Mouse (Mus musculus): ENCODE measurements around the gene Zfp385b. TPM values are rescaled to one million over a fixed set of nuclear protein-coding genes. Genes with fewer than 3 reads are reported as not detected.

The Zfp385b gene
- polyA plus RNA-seq, 1 experiment from 2014 or later: 6.1 TPM

DNA sequence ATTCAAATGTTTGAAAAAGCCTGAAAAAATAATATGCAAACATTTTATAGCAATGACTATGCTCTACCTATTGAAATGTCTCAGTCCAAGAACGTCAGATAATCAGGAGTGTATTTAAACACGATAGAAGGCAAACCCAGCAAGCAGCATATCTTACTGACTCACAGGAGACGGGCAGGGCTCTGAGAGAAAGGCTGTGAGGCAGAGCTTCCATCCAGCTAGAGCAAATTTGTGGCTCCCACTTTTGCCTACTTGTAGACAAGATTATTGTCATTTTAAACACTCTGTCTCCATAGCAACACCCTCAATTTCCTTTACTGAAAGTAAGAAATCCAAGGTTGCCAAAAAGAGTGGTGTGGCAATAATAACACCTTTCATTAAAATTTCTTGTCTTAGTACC lies 135.4 kb downstream of the Zfp385b start:
- H3K36me3 ChIP-seq: no peaks in the 10 kb centered on the region
- no peak for ATAC-seq
- no peak overlapping the region for H3K27ac ChIP-seq
- WGBS: 71% methylated on average over 3 of the region's 3 CpGs
- no peak overlapping the region for H3K4me3 ChIP-seq (replicated peaks)
- no peaks in the 10 kb centered on the region for H3K27me3 ChIP-seq
- H3K9me3 ChIP-seq: no peaks in the 10 kb centered on the region
- no peaks in the 10 kb centered on the region for H3K4me1 ChIP-seq (replicated peaks)
- no peak overlapping the region for H3K4me2 ChIP-seq (replicated peaks)
- H3K9ac ChIP-seq (replicated peaks): no peak overlapping the region

DNA sequence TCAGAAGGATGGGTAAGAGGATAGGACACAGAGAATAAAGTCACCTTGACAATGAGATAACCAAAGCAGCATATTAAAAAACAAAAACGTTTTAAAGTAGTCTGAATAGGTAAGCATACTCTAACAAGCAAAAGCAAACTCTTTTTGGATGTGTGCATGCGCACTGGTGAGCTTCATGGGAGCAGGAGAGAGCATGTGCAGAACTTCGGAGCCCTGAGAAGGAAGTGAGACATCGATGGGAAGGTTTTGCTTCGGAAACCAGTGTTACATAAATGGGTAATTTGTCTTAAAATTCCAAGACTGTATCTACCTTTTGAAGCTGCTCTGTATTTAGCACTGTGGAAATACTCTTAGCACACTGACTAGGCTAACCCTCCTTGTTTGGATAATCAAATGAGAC lies 137.2 kb downstream of the Zfp385b start:
- Histone ChIP-seq H3K36me3 (no peaks in the 10 kb centered on the region), H3K9me3 (no peaks in the 10 kb centered on the region), H3K4me1 (replicated peaks) (no peaks in the 10 kb centered on the region), H3K4me2 (replicated peaks) (no peak overlapping the region), H3K4me3 (replicated peaks) (no peak overlapping the region), H3K27me3 (no peaks in the 10 kb centered on the region), H3K9ac (replicated peaks) (no peak overlapping the region), H3K27ac (no peak overlapping the region)
- 89% methylated on average over 5 of the region's 5 CpGs for WGBS
- ATAC-seq: no peak

DNA sequence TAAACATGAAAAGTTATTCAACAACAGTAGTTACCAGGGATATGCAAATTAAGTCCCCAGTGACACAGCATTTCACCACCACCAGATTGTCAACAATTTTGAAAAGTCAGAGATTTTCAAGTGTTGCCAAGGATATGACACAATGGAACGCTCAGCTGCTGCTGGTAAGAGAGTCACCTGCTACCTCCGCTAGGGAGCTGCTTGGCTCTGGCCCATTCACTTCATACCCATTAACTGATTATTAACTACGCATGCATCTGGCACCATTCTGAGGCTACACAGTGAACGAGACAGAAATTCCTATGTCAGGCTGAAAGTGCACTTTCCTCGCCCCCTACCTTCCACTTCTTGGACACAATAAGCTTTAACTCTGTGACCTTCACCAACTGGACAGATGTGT lies 137.7 kb downstream of the Zfp385b start:
- Histone ChIP-seq H3K4me1 (replicated peaks) (no peaks in the 10 kb centered on the region), H3K27me3 (no peaks in the 10 kb centered on the region), H3K9me3 (no peaks in the 10 kb centered on the region), H3K4me2 (replicated peaks) (no peak overlapping the region), H3K27ac (no peak overlapping the region), H3K9ac (replicated peaks) (no peak overlapping the region), H3K4me3 (replicated peaks) (no peak overlapping the region), H3K36me3 (no peaks in the 10 kb centered on the region)
- 61% methylated on average over 5 of the region's 5 CpGs for WGBS
- peak; percentile 60; the same call in 1 of the 2 replicates for ATAC-seq

DNA sequence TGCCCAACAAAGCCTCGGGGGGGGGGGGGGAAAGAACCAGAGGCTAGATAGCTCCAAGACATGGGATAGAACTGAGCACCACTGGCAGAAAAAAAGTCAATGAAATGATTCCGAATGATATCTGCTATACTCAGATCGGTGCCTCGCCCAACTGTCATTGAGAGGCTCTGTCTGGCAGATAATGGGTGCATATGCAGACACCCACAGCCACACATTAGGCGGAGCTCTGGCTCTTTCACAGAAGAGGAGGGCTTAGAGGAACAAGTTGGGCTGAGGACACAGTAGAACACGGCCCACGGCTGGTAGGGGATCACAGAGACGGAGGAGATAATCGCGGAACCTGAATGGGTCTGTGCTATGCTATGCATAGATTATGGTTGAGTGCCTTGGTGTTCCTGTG lies 145.7 kb downstream of the Zfp385b start:
- no peak overlapping the region for H3K4me2 ChIP-seq (replicated peaks)
- H3K27ac ChIP-seq: no peak overlapping the region
- no peak overlapping the region for H3K9ac ChIP-seq (replicated peaks)
- no peaks in the 10 kb centered on the region for H3K36me3 ChIP-seq
- ATAC-seq: no peak
- H3K4me3 ChIP-seq (replicated peaks): no peak overlapping the region
- 89% methylated on average over 10 of the region's 10 CpGs for WGBS
- H3K9me3 ChIP-seq: no peaks in the 10 kb centered on the region
- no peaks in the 10 kb centered on the region for H3K4me1 ChIP-seq (replicated peaks)
- no peaks in the 10 kb centered on the region for H3K27me3 ChIP-seq

DNA sequence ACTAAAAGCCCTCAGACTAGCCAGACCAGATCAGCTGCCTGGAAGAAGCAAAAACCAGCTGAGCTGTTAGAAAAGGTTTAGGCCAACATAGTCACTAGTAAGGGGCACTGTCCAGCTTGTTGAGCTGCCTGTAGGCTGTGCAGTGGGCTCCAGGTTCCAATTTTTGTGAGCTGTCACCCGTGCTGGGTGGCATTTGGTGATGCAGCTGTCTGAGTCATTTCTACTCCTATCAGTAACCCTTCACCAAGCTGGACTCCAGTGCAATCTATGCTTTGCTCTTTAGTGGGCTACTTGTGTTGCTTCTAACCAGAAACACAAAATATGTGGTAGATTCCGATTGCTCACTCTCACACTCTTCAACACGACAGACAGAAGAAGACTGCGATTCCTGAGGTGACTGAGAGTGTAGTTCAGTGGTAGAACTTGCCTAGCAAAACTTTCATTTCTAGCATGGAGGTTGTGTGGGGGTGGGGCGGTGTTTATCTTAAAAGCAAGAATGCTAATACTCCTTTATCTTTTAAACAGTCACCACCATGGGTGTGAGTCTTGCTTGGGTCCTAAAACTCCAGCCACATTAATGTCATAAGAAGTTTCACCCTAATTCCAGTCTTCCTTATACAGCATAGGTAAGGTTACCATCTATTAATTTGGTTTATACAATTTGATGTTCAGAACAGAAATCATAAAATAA lies 147.1 kb downstream of the Zfp385b start:
- H3K27me3 ChIP-seq: no peaks in the 10 kb centered on the region
- no peak overlapping the region for H3K9ac ChIP-seq (replicated peaks)
- no peak for ATAC-seq
- no peak overlapping the region for H3K4me2 ChIP-seq (replicated peaks)
- 92% methylated on average over 5 of the region's 5 CpGs for WGBS
- no peak overlapping the region for H3K27ac ChIP-seq
- no peaks in the 10 kb centered on the region for H3K4me1 ChIP-seq (replicated peaks)
- no peak overlapping the region for H3K4me3 ChIP-seq (replicated peaks)
- no peaks in the 10 kb centered on the region for H3K36me3 ChIP-seq
- no peaks in the 10 kb centered on the region for H3K9me3 ChIP-seq

DNA sequence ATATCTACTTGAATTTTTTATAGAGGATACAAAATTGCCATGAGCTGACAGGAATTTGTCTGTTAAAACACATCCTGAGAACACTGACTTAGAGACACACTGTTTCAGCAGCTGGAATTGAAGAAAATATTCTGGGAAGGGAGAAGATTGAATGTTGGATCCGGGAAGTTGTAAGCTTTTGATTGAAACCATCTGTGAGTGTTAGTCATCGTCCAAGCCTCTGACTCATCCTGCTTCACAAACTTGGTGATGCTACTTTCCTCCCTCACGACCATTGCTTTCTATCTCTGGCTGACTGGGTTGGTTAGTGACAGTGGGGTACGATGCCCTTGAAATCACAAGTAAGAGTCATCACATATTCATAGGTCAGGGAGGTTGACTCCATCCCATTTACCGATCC lies 157.3 kb downstream of the Zfp385b start:
- Histone ChIP-seq H3K9ac (replicated peaks) (no peak overlapping the region), H3K9me3 (no peaks in the 10 kb centered on the region), H3K27ac (no peak overlapping the region), H3K4me2 (replicated peaks) (no peak overlapping the region), H3K36me3 (no peaks in the 10 kb centered on the region), H3K27me3 (no peaks in the 10 kb centered on the region), H3K4me1 (replicated peaks) (no peaks in the 10 kb centered on the region), H3K4me3 (replicated peaks) (no peak overlapping the region)
- ATAC-seq: no peak
- WGBS: 90% methylated on average over 5 of the region's 5 CpGs

DNA sequence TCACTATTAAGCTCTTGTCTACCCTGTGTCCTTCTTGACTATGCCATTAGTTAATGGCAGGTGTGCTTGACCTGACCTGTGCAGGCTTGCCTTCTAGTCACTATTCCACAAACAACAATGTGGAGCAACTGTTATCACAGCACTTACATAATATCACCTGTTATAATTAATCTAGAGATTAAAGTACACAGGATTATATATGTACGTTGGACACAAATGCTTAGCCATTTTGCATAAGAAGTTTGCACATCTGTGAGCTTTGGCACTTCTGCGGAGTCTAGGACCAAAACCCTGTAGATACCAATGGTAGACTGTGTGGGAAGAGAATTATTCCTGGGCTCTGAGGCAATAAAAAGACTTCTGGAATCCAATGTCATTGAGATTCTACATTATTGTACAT lies 165.8 kb downstream of the Zfp385b start:
- WGBS: 95% methylated on average over 2 of the region's 2 CpGs
- no peak overlapping the region for H3K4me2 ChIP-seq (replicated peaks)
- H3K9ac ChIP-seq (replicated peaks): no peak overlapping the region
- H3K36me3 ChIP-seq: no peaks in the 10 kb centered on the region
- no peak overlapping the region for H3K4me3 ChIP-seq (replicated peaks)
- no peak overlapping the region for H3K27ac ChIP-seq
- no peak for ATAC-seq
- no peaks in the 10 kb centered on the region for H3K27me3 ChIP-seq
- no peaks in the 10 kb centered on the region for H3K4me1 ChIP-seq (replicated peaks)
- H3K9me3 ChIP-seq: no peaks in the 10 kb centered on the region

DNA sequence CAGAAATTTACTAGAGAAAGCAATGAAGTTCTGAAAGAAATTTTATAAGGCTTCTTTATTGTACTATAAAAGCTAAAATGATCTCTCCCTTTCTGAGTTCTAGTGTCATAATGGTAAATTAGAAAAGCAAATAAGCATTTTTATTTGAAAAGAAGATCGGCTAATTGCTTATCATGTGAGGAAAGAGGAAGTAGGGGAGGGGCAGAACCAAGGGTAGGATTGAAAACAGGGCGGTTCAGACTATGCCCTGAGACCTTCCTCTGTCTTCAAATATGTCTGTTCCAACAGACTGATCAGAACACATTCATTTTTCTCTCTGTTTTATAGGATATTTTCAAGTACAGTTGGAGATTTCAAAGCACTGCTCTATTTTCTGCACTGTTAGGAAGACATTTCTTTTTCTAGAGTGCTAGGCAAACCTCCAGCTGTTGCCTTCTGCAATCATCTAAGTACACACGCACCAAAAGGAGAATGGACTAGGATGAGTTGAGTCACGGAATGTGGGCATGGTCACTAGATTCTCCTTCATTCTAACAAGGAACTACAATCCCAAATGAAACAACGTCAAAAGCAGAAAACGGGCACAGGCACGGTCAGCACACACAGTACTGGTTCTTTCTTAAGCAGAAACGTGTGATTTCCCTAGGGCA lies 177.8 kb downstream of the Zfp385b start:
- Histone ChIP-seq H3K9ac (replicated peaks) (no peak overlapping the region), H3K27ac (no peak overlapping the region), H3K4me1 (replicated peaks) (no peaks in the 10 kb centered on the region), H3K4me2 (replicated peaks) (no peak overlapping the region), H3K27me3 (no peaks in the 10 kb centered on the region), H3K9me3 (no peaks in the 10 kb centered on the region), H3K36me3 (no peaks in the 10 kb centered on the region), H3K4me3 (replicated peaks) (no peak overlapping the region)
- 89% methylated on average over 8 of the region's 8 CpGs for WGBS
- no peak for ATAC-seq

DNA sequence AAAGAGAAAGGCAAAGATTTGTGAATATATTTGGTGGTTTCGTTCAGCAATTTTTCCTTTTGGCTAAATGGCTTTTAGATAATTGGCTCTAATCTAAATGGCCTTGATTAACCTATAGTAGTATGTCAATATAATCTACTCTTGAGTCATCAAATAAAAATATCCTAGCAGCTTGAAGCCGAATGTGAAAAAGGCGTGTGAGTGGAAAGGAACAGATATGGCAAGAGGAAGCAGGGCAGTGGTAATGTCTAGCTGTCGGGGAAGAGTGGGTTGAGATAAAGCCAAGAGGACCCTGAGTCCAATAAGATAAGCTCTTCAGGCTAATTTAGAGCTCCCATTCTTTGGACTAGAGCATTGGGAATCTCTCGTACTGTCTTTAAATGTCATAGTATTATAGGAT lies 179.4 kb downstream of the Zfp385b start:
- H3K36me3 ChIP-seq: no peaks in the 10 kb centered on the region
- 86% methylated on average over 5 of the region's 5 CpGs for WGBS
- no peaks in the 10 kb centered on the region for H3K4me1 ChIP-seq (replicated peaks)
- H3K9ac ChIP-seq (replicated peaks): no peak overlapping the region
- H3K4me3 ChIP-seq (replicated peaks): no peak overlapping the region
- no peak overlapping the region for H3K27ac ChIP-seq
- H3K9me3 ChIP-seq: no peaks in the 10 kb centered on the region
- H3K27me3 ChIP-seq: no peaks in the 10 kb centered on the region
- no peak for ATAC-seq
- H3K4me2 ChIP-seq (replicated peaks): no peak overlapping the region

DNA sequence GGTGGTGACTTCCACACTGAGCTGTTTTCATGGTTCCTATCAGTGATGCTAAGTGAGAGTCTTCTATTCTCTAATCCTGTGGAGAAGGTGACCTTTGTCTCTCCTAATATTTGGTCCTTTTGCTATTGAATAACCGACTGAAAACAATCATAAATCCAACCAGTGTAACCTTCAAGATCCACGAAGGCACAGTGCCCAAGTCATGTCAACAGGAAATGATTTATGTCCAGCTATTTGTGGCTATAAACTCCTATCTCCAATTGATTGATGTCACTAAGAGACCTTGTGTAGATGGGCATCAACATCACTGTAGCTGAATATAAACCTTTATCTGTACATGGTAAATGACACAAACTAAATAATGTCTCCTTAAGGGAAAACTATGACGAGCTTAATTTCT lies 187.8 kb downstream of the Zfp385b start:
- no peak overlapping the region for H3K4me3 ChIP-seq (replicated peaks)
- H3K27me3 ChIP-seq: no peaks in the 10 kb centered on the region
- no peak overlapping the region for H3K4me2 ChIP-seq (replicated peaks)
- H3K36me3 ChIP-seq: no peaks in the 10 kb centered on the region
- no peaks in the 10 kb centered on the region for H3K9me3 ChIP-seq
- H3K27ac ChIP-seq: no peak overlapping the region
- no peak overlapping the region for H3K9ac ChIP-seq (replicated peaks)
- ATAC-seq: no peak
- 81% methylated on average over 3 of the region's 3 CpGs for WGBS
- no peaks in the 10 kb centered on the region for H3K4me1 ChIP-seq (replicated peaks)

DNA sequence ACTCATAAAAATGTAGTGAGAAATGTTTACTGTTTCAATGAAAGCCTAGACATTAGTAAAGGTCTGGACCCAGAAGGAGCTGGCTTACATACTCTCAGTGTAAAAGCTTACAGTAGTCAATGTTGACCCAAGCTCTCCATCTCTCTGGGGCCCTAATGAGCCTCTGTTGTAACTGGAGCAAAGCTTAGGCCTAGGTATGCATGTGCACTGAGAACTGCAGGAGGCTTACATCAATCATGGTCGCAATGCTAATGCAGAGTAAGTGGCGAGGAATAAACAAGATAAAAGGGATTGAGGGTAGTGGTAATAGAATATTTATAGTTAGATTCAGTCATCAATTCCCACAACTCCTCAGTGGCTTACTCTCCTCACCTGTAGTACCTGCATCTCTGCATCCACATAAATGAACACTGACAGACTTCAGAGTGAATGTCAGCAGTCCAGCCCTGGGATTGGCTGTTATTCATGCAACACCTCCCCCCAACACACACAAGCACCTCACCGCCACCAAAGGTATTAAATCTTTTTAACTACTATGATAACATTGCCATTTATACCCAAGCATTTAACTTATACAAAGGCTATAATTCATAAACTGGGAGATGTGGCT lies 191.7 kb downstream of the Zfp385b start:
- no peak for ATAC-seq
- Histone ChIP-seq H3K27ac (no peak overlapping the region), H3K27me3 (no peaks in the 10 kb centered on the region), H3K9ac (replicated peaks) (no peak overlapping the region), H3K4me2 (replicated peaks) (no peak overlapping the region), H3K4me3 (replicated peaks) (no peak overlapping the region), H3K4me1 (replicated peaks) (no peaks in the 10 kb centered on the region), H3K9me3 (no peaks in the 10 kb centered on the region), H3K36me3 (no peaks in the 10 kb centered on the region)
- 76% methylated on average over 3 of the region's 3 CpGs for WGBS

DNA sequence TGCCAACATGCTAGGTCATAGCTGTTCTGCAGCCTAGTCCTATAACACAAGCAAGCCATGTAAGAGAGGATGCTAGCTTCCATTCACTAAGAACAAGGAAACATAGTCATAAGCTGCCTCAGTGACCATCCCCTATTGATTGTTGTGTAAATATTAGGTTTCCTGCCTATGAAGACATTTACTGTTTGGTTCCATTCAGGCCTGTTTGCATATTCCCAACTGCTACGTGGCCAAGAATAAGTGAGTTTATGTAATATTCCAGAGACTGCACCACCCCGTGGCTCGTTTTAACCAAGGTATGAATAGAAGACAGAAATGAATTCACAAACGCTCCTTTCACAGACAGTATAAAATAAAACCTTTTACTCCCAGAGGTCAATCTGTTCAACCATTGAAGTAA lies 200.8 kb downstream of the Zfp385b start:
- Histone ChIP-seq H3K36me3 (no peaks in the 10 kb centered on the region), H3K9ac (replicated peaks) (no peak overlapping the region), H3K4me1 (replicated peaks) (0 out of 2 replicates have a peak, but pooled peaks cover 9% of the 10 kb centered on the region), H3K4me2 (replicated peaks) (no peak overlapping the region), H3K27ac (no peak overlapping the region), H3K4me3 (replicated peaks) (no peak overlapping the region), H3K9me3 (no peaks in the 10 kb centered on the region), H3K27me3 (no peaks in the 10 kb centered on the region)
- no peak for ATAC-seq
- 83% methylated on average over 4 of the region's 4 CpGs for WGBS
